Mouse (Mus musculus) hindbrain, embryonic 11.5 days (tissue): ENCODE data around the gene Wnt11. TPM values are rescaled to one million over a fixed set of nuclear protein-coding genes. Genes with fewer than 3 reads are reported as not detected.

Experiments used
- ATAC-seq: fragments of 200-750 bp; cut with Nextera tagmentation; 2 replicates; pipeline ENCODE4 v1.8.0; 2017; ENCODE audit warnings: mild to moderate bottlenecking, moderate TSS enrichment, moderate library complexity; ENCODE audit not compliant: low FRiP score
- DNase-seq: peaks from one replicate; pipeline ENCODE4 v3.0.0-alpha.2; 2015; ENCODE audit warnings: low spot score
- H3K27ac ChIP-seq: fragments of 300-500 bp; sonication (generic); 2 replicates; pipeline ENCODE4 v1.5.1; 2014; ENCODE audit warnings: mild to moderate bottlenecking, low read depth, low read length
- H3K27me3 ChIP-seq: fragments of 300-500 bp; sonication (generic); 2 replicates; pipeline ENCODE4 v1.6.1; 2014; ENCODE audit warnings: mild to moderate bottlenecking, low read length, moderate library complexity, mixed read lengths; ENCODE audit not compliant: control insufficient read depth, insufficient read depth
- H3K36me3 ChIP-seq: fragments of 300-500 bp; sonication (generic); 2 replicates; pipeline ENCODE4 v1.6.1; 2014; ENCODE audit warnings: mild to moderate bottlenecking, low read length, moderate library complexity, mixed read lengths; ENCODE audit not compliant: control insufficient read depth, insufficient read depth
- H3K4me1 ChIP-seq: fragments of 300-500 bp; sonication (generic); replicated peaks from 2 replicates; pipeline ENCODE4 v1.6.1; 2014; ENCODE audit warnings: low read length, mixed read lengths; ENCODE audit not compliant: control insufficient read depth, insufficient read depth
- H3K4me2 ChIP-seq: fragments of 300-500 bp; sonication (generic); replicated peaks from 2 replicates; pipeline ENCODE4 v1.6.1; 2014; ENCODE audit warnings: mild to moderate bottlenecking, low read depth, low read length
- H3K4me3 ChIP-seq: fragments of 300-500 bp; sonication (generic); 2 replicates; pipeline ENCODE4 v1.5.1; 2014; ENCODE audit warnings: low read depth, low read length
- H3K9ac ChIP-seq: fragments of 300-500 bp; sonication (generic); 2 replicates; pipeline ENCODE4 v1.6.1; 2014; ENCODE audit warnings: low read depth, low read length
- H3K9me3 ChIP-seq: fragments of 300-500 bp; sonication (generic); 2 replicates; pipeline ENCODE4 v1.6.1; 2016; ENCODE audit warnings: low read length; ENCODE audit not compliant: control insufficient read depth
- WGBS: fragments of 180-500 bp; shearing (Covaris S2); extraction: QIAGEN DNeasy Blood & Tissue Kit; methylation state at CpG from one replicate; pipeline ENCODE4 v1.1.7; 2014; 5-methylcytosine and 5-hydroxymethylcytosine counted together
- polyA plus RNA-seq: library from polyadenylated mRNA; unstranded; fragments of >200 nt; fragmentation: Nextera tagmentation; extraction: Ambion mirVana; gene quantifications from 2 replicates; pipeline ENCODE4 v1.2.1, GENCODE M21; 2014

The Wnt11 gene
- polyA plus RNA-seq, 1 experiment from 2014 or later: 3.5 TPM

DNA sequence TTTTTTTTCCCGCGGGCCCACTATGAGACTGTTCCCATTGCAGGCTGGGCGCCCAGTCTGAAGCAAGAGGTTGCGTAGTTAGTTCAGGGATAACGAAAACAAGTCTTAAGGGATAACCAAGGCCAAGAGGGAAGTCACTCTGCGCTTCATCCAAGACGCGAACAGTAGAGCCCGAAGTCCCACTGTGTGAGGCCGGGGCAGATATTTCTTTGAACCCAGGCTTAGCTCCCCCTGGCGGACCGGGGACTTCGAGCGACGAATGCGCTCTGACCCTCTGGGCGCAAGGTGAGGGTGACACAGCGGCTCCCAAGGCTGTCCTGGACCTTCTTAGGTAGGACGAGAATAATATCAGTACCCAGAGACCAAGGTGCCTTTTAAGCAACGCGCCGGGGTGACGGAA is 1.7 kb downstream of the Wnt11 start:
- Histone ChIP-seq H3K9ac (no peak overlapping the region), H3K27me3 (peaks cover 91% of the 10 kb centered on the region), H3K4me3 (peak overlapping the region; percentile 48), H3K4me1 (peaks cover 14% of the 10 kb centered on the region; the same call in 1 of the 2 replicates), H3K4me2 (no peak overlapping the region), H3K27ac (no peak overlapping the region), H3K36me3 (no peaks in the 10 kb centered on the region), H3K9me3 (no peaks in the 10 kb centered on the region)
- under 1% methylated on average over 23 of the region's 23 CpGs for WGBS
- DNase-seq: peak; percentile 79
- no peak for ATAC-seq

GRCm38 (mm10) chr7:98837901-98838300 is 3.0 kb downstream of the Wnt11 start:
- Histone ChIP-seq H3K36me3 (no peaks in the 10 kb centered on the region), H3K27ac (no peak overlapping the region), H3K9ac (no peak overlapping the region), H3K27me3 (peaks cover 87% of the 10 kb centered on the region), H3K9me3 (no peaks in the 10 kb centered on the region), H3K4me2 (peak overlapping the region; percentile 94), H3K4me1 (peaks cover 14% of the 10 kb centered on the region; the same call in 1 of the 2 replicates), H3K4me3 (no peak overlapping the region; the same call in 1 of the 2 replicates)
- ATAC-seq (peak; percentile 68), DNase-seq (peak; percentile 88)
- under 1% methylated on average over 14 of the region's 17 CpGs for WGBS

DNA sequence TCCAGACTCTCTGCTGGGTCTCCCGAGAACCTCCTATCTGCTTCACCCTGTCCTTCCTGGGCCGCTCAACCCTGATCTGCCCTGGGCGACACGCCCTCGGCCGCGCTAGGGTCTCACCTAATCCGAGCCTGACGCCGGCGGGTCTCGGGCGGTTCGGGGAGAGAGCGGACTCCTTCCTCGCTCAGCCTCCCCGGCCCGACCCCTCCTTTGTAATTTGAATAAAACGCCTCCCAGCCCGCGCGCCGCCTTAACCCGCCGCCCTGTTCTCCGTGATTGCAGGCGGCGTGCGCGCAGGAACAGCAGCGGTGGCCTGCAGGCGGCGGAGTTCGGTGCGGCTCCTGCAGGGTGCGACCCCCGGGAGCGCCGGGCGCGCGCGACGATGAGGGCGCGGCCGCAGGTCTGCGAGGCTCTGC is 3.8 kb downstream of the Wnt11 start:
- no peaks in the 10 kb centered on the region for H3K9me3 ChIP-seq
- H3K27ac ChIP-seq: no peak overlapping the region
- H3K4me3 ChIP-seq: peak overlapping the region; percentile 43
- under 1% methylated on average over 48 of the region's 48 CpGs for WGBS
- peaks cover 19% of the 10 kb centered on the region; the same call in 1 of the 2 replicates for H3K4me1 ChIP-seq
- H3K27me3 ChIP-seq: peaks cover 85% of the 10 kb centered on the region
- H3K4me2 ChIP-seq: peak overlapping the region; percentile 94
- no peaks in the 10 kb centered on the region for H3K36me3 ChIP-seq
- ATAC-seq (peak; percentile 31), DNase-seq (peak; percentile 77)
- H3K9ac ChIP-seq: peak overlapping the region; percentile 24; the same call in 1 of the 2 replicates

GRCm38 (mm10) chr7:98839312-98839711 is 4.4 kb downstream of the Wnt11 start:
- H3K4me1 ChIP-seq: peaks cover 21% of the 10 kb centered on the region; the same call in 1 of the 2 replicates
- H3K4me2 ChIP-seq: peak overlapping the region; percentile 94
- WGBS: 2% methylated on average over 12 of the region's 12 CpGs
- peaks cover 80% of the 10 kb centered on the region for H3K27me3 ChIP-seq
- ATAC-seq (no peak), DNase-seq (no peak)
- H3K36me3 ChIP-seq: no peaks in the 10 kb centered on the region
- H3K9ac ChIP-seq: no peak overlapping the region; the same call in 1 of the 2 replicates
- H3K9me3 ChIP-seq: no peaks in the 10 kb centered on the region
- H3K27ac ChIP-seq: no peak overlapping the region
- peak overlapping the region; percentile 43 for H3K4me3 ChIP-seq

DNA sequence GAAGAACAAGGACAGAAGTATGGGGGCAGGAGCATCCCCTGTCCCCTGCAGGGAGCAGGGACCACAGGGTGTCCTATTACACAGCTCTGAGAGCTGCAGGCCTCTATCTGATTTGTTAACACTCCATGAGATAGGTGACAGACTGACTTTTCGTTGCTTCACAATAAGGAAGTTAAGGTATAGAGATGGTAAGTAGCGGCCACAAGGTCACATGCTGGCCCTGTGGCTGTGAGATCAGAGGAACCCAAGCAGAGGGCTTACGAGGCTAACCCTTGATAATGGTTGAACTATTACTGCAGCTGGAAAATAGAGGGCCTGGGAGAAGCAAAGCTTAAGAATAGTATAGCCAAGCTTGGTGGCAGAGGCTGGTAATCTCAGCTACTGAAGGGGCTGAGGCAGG is 5.9 kb downstream of the Wnt11 start:
- no peaks in the 10 kb centered on the region for H3K36me3 ChIP-seq
- no peak for ATAC-seq
- 14% methylated on average over 3 of the region's 3 CpGs for WGBS
- H3K4me2 ChIP-seq: no peak overlapping the region
- no peaks in the 10 kb centered on the region for H3K9me3 ChIP-seq
- no peak overlapping the region for H3K9ac ChIP-seq
- no peak overlapping the region for H3K27ac ChIP-seq
- no peak for DNase-seq
- peaks cover 65% of the 10 kb centered on the region for H3K27me3 ChIP-seq
- peaks cover 18% of the 10 kb centered on the region; the same call in 1 of the 2 replicates for H3K4me1 ChIP-seq
- no peak overlapping the region for H3K4me3 ChIP-seq

- Histone ChIP-seq H3K4me1 (peaks cover 15% of the 10 kb centered on the region; the same call in 1 of the 2 replicates), H3K27me3 (peaks cover 55% of the 10 kb centered on the region), H3K27ac (no peak overlapping the region), H3K4me3 (no peak overlapping the region), H3K36me3 (no peaks in the 10 kb centered on the region), H3K4me2 (no peak overlapping the region), H3K9me3 (no peaks in the 10 kb centered on the region), H3K9ac (no peak overlapping the region)
- DNase-seq: no peak
- no peak for ATAC-seq
- whole genome bisulfite sequencing: 36% methylated on average over 3 of the region's 3 CpGs
These were observed 6.9 kb downstream of the Wnt11 start for GRCm38 (mm10) chr7:98841802-98842201.

- peaks cover 44% of the 10 kb centered on the region for H3K27me3 ChIP-seq
- H3K9ac ChIP-seq: no peak overlapping the region
- H3K27ac ChIP-seq: no peak overlapping the region
- WGBS: 75% methylated on average over 3 of the region's 3 CpGs
- H3K4me1 ChIP-seq: peaks cover 15% of the 10 kb centered on the region; the same call in 1 of the 2 replicates
- no peak overlapping the region for H3K4me2 ChIP-seq
- no peaks in the 10 kb centered on the region for H3K36me3 ChIP-seq
- H3K4me3 ChIP-seq: no peak overlapping the region
- H3K9me3 ChIP-seq: no peaks in the 10 kb centered on the region
- no peak for ATAC-seq
- no peak for DNase-seq
These were observed 8.1 kb downstream of the Wnt11 start for GRCm38 (mm10) chr7:98842997-98843396.

DNA sequence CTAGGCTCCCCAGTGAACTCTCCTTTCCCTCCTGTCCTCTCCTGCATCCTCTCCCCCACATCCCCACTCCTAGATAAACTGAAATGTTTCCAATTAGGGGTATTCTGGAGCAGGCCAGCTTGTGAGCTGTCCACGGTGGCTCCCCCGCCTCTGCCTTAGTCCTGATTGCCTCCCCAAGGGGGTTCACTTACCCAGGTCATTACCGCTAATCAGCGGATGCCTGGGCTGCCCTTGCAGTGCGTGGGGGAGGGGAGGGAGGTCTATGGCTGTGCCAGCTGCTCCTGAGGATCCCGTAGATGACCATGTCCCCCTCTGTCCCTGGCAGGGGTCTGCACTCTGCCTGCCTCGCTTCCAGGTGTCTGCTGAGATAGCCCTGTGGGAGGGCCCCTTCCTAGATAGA is 8.7 kb downstream of the Wnt11 start:
- Histone ChIP-seq H3K9ac (no peak overlapping the region), H3K27ac (no peak overlapping the region), H3K4me3 (no peak overlapping the region), H3K4me1 (peaks cover 14% of the 10 kb centered on the region; the same call in 1 of the 2 replicates), H3K9me3 (no peaks in the 10 kb centered on the region), H3K4me2 (no peak overlapping the region), H3K36me3 (no peaks in the 10 kb centered on the region), H3K27me3 (peaks cover 39% of the 10 kb centered on the region)
- DNase-seq (peak; percentile 46), ATAC-seq (no peak)
- 14% methylated on average over 7 of the region's 7 CpGs for WGBS

DNA sequence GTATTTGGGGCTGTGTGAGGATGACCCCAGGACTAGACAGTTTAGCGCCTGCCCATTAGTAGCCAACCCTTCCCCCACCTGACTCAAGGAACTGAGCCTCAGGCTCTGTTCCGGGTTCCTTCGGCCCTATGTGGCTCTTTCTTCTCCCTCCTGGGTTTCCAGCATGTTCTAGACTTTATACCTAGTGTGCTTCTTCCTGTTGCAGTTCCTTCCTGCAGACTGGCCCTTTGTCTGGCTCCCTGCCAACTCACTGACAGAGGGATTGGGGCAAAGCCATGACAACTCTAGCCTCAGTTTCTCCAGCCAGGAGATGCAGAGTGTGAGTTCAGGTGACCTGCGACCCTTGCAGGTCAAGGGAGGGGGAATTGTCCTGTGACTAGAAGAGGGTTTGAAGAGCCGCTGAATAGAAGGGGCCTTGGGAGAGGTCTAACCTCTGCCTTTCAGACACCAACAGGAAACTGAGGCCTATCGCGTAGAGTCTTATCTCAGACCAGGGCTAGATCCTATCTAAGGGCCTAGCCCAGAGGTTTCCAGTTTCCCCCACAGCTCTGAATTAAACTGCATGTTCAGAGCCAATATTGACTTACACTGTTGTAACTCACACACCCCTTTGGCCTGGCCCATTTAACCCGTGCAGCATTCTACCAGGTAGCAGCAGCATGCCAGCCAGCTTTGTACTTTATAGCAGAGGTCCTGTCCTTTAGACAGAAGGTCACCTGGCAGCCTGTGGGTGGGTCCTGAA is 14.2 kb downstream of the Wnt11 start:
- H3K9me3 ChIP-seq: no peaks in the 10 kb centered on the region
- 89% methylated on average over 8 of the region's 8 CpGs for WGBS
- H3K36me3 ChIP-seq: no peaks in the 10 kb centered on the region
- no peak for DNase-seq
- H3K4me1 ChIP-seq: no peaks in the 10 kb centered on the region
- H3K4me2 ChIP-seq: no peak overlapping the region
- H3K4me3 ChIP-seq: no peak overlapping the region
- H3K27me3 ChIP-seq: no peaks in the 10 kb centered on the region
- no peak overlapping the region for H3K9ac ChIP-seq
- H3K27ac ChIP-seq: no peak overlapping the region
- no peak for ATAC-seq
